Mouse (Mus musculus): Measurements from ENCODE around the gene Tssk4.

Tssk4 gene

GRCm38 (mm10) chr14:55649884-55650283, at the start of gene Tssk4:
Gene Tssk4, plus strand, starts transcription at chr14:55650184.
- DNase-seq = no peak

DNA sequence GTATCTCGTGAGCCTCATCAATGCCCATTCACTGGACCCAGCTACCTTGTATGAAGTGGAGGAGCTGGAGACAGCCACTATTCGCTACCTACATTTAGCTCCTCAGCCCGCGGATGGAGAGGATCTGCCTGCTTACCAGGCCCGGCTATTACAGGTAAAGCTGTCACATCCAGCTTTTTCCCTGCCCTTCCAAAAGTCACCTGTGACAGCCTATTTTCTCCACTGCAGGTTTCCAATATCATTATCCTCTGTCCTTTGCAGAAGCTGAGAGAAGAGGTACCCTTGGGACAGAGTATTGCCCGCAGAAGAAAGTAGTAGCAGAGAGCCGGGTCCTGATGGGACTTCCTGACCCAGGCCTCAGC, 46.7 kb upstream of the Tssk4 start, which contains the start of gene Irf9:
Gene Irf9 (plus strand): TSS at position 301 of the 362 bp plus-strand sequence.
- no peak for DNase-seq

DNA sequence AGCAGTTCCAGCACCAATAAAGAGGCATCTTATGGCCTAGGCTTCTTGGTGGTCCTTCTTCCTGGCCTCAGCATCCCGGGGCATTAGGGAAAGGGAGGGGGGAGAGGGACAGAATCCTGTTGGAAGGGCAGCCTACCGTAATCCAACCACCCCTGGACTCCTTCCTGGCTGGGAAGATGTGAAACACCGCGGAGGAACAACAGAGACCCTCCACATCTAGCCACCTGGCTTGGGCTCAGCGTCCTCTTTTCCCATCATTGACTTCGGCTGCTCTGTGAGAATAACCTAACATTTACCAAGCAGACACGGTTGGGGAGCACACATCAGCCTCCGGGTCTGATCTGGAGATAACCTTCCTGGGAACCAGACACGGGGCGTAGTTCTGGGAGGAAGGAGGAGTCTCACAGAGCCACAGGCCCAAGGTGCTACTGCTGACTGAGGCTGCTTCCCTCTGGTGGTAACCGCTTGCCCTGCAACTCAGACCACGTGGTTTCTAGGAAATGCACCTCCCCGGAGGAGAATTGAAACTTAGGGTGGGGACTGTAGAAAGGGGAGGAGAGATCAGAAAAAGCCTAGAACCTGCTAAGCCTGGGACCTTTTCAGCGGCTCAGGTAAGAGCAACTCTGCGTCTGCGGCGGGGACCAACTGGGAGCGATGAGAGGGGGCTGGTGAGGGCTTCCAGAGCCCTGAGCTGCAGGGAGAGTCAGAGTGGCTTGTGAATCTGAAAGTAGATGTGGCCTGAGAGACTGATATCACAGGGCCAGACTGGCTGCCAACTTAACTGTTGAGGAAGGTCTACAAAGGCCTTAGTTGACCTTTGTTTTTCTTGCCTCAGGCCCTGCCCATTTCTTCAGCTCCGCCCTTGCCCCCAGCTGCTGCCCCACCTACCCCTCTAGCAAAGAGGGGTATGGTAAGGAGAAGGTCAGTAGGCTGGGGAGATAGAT, 46.1 kb upstream of the Tssk4 start:
- DNase-seq = peak; percentile 77

DNA sequence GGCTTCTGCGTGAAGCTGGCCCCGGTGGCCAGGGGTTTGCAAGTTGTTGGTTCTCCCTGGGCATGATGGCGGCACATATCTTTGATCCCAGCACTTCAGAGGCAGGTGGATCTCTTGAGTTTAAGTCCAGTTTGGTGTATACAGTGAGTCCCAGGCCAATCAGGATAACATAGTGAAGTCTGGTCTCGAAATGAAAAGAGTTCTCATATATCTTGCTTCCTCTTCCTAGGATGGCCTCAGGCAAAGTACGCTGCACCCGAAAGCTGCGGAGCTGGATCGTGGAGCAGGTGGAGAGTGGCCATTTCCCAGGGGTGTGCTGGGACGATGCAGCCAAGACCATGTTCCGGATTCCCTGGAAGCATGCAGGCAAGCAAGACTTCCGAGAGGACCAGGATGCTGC, 45.2 kb upstream of the Tssk4 start:
- DNase-seq = no peak

GRCm38 (mm10) chr14:55605743-55606459, 44.1 kb upstream of the Tssk4 start:
- no peak for DNase-seq

DNA sequence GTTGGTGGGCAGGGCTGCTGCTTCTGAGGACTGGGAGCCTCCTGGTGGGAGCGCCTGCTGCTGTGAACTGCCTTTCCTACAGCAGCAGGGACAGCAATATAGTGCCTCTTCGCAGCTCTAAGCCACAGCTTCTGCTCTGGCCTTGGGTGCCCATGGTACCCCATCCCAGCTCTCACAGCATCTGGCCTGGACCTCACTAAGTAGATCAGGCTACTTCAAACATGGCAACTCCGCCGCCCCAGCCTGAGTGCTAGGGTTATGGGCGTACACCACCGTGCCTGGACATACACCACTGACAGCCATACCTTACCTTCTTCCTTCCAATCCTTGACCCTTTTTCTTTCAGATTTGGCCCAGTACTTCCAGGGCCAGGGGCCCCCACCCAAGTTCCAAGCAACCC, 41.6 kb upstream of the Tssk4 start:
- DNase-seq = no peak

- DNase-seq = no peak
These were observed 36.6 kb upstream of the Tssk4 start for GRCm38 (mm10) chr14:55613346-55613745.

DNA sequence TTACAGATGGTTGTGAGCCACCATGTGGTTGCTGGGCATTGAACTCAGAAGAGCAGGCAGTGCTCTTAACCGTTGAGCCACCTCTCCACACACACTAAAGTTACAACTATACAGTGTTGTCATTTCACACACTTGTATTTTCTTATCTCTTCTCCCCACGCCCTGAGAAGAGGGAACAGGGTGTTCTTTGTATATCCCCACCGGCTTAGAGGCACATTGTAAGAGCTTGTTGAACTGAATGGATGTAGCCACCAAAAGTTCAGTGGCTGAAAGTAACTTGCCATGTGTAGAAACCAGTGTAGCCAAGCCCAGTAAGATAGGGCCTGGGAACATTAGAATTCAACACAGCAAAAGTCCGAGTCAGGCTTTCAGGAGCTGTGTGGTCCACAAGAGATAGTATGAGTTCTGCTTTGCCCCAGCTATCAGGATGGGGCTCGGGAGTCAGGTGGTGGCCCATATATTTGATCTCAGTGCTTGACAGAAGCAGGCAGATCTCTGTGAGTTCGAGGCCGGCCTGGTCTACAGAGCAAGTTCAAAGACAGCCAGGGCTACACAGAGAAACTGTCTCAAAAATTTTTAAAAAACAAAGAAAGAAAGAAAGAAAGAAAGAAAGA, 35.3 kb upstream of the Tssk4 start:
- DNase-seq = no peak

DNA sequence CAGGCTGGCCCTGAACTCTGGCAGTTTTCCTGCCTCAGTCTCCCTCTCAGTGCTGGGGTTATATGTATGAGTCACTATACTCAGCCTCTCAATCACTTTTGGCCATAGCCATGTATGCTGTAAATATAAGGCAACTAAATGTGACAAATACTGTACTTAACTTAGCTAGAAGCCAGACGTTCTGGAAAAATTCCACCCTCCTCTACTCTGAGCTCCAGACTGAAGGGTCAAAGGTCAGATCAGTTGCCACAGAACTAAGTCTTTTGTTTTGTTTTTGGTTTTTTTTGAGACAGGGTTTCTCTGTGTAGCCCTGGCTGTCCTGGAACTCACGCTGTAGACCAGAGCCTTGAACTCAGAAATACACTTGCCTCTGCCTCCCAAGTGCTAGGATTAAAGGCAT, 34.1 kb upstream of the Tssk4 start:
- DNase-seq = no peak

GRCm38 (mm10) chr14:55616844-55617243, 33.1 kb upstream of the Tssk4 start:
- no peak for DNase-seq

- DNase-seq = peak; percentile 57
These were observed 32.2 kb upstream of the Tssk4 start, which contains the start of gene Rec8 for GRCm38 (mm10) chr14:55617822-55618221. Gene Rec8, plus strand, starts transcription at chr14:55618037.

- no peak for DNase-seq
These were observed 31.3 kb upstream of the Tssk4 start for GRCm38 (mm10) chr14:55618486-55619195.

- no peak for DNase-seq
These were observed 21.7 kb upstream of the Tssk4 start for GRCm38 (mm10) chr14:55628077-55628827.

- no peak for DNase-seq
These were observed 20.7 kb upstream of the Tssk4 start for GRCm38 (mm10) chr14:55629312-55629711.

GRCm38 (mm10) chr14:55634874-55635522, 15.0 kb upstream of the Tssk4 start:
- peak; percentile 60 for DNase-seq

GRCm38 (mm10) chr14:55635523-55636007, 14.4 kb upstream of the Tssk4 start, which contains the start of gene Ipo4:
Gene Ipo4, minus strand, starts transcription at chr14:55635957.
- peak; percentile 73 for DNase-seq

DNA sequence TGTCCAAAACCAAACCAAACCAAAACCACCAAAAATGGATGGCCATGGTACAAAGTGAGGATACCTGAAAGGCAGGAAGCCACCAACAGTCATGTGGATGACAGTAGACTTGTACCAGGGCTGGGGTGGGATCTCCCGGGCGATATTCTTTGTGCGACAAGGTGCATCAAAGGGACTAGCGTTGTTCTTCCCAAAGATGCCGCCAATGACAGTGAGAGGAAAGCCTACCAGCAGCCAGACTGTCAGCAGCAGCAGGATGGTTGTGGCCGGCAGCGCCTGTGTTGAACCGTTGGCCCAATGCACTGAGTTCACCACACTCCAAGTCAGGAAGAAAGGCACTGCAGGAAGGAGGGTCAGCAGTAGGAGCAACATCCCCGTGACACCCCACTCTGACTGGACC, 12.2 kb upstream of the Tssk4 start, which contains the start of gene Gm49378:
Gene Gm49378 (minus strand): TSS at position 101 of the 400 bp plus-strand sequence.
- no peak for DNase-seq

- no peak for DNase-seq
These were observed 9.2 kb upstream of the Tssk4 start for GRCm38 (mm10) chr14:55640816-55641215.

DNA sequence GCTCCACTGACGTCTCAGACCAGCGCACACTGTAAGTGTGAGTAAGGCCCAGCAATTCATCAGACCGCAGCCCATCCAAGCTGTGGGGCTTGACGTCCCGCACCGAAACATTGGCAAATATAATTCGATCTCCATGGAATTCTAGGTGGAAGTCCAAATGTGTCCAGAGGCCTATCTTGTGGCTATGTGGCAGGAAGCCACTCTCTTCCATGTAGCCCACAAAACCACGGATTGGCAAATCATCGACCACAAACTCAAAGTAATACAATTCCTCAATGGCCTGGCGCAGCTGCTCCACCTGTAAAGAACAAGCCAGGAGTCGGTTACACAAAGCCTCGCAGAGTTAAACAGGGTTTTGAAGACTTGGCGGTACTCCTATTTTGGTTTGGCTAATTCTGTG, 8.7 kb upstream of the Tssk4 start:
- DNase-seq = no peak

DNA sequence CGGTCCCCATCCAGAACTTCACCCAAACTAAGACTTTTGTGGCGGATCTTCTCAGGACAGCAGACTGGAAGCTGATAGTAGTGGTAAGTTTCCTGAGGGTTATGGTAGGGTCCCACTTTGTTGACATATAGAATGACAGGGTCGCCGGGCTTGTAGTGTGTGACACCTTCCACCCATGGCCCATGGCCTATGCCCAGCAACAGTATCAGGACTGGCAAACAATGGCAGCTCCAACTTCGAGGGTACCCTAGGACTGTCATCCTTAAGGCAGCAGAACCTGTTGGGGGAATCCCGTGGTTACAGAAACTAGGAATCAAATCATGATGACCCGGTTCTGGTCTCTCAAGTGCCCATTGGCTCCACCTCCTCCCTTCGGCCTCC, 7.3 kb upstream of the Tssk4 start:
- no peak for DNase-seq

Measured in cerebellum, adult 8-10 months (tissue).